Mouse (Mus musculus) thymus, adult 18-20 months (tissue): ENCODE data around the gene Efnb2.

ENCODE experiments used
- DNase-seq, 2 experiments: peaks; one replicate each; pipeline ENCODE4 v3.0.0; 2022; ENCODE audit warnings: mixed read lengths in 2 of 2

Efnb2 gene

DNA sequence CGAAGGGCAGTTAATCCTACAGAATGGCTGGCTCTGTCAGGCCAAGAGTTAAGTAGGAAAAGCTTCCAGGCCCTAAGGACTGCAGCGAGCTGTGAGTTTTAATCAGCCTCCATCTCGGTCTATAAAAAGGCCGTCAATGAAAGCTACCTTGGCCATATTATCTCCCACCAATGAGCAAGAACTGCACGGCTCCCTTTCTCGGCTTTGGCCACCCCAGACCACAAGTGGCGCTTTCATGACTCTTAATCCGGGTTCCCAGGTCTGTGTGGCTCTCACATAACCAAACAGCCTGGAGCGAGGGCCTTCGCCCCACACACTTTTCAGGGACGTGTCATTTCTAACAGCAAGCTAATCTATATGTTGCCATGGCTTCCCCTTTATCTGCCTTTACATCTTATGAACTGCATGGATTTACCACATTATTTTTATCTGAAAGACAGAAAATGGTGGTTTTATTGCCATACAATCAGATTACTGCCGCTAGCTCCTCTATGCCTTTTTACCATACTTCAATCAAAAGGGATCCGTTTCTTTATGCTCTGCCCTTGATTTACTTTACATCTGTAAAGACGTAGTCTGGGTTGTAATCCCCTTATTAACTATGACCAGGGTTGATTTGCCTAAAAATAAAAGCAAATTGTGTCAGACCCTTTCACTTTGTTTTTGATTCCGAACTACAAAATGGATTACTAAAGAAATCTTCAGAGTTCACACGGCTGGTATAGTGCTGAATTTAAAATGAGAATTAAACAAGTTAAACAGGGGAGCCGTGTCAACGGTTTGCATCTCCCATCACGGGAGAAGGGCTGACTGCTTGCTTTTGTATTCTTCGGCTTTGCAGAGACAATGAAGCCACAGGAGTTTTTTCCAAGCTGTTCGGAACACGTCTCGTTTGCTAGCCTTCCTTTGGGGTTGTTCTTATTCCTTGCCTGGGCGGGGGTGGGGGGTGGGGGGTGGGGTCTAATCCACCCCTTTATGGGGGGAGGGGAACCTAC lies 5.4 kb downstream of the Efnb2 start:
- no peak for DNase-seq

DNA sequence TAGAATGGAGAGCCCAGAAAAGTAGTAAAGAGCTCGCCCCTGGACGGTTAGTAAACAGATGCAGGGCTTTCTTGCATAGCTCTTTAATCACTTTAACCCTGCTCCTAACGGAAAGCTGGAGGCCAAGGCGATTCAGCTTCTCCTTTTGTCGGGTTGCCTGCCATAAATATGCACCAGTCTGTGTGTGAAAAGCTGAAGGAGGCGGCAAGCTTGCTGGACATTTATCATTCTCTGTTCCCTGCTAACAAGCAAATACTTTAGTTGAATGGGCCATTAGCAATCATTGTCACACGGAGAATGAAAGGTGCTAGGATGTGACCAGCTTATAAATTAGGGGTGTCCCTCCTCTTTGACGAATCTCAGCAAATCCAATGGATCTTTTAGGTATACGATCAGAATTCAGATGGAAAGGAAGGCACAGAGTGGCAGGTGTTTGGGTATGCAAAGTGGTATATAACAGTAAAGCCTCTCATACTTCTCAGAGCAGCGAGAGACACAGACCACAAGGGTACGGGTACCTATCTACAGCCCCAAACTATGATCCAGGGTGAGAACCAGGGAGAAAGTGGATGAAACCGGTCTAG lies 7.0 kb downstream of the Efnb2 start:
- no peak for DNase-seq

DNA sequence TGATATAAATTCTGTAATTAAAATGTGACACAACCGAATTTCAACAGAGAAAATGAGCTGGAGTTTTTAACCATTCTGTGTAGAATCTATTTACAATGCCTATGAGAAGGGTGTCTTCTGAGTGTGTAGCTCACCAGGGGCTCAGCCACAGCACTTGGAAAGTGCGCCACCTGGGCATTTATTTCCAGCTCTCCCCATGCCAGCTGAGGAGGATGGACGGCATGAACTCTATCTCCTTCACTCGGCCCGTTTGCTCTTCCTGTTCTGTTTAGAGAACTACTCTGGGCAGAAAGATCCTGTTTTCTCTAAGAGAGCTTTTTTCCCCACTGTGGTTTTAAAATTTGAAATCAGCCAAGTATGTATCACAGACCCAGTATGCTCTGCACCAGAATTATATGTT lies 7.7 kb downstream of the Efnb2 start:
- no peak for DNase-seq

DNA sequence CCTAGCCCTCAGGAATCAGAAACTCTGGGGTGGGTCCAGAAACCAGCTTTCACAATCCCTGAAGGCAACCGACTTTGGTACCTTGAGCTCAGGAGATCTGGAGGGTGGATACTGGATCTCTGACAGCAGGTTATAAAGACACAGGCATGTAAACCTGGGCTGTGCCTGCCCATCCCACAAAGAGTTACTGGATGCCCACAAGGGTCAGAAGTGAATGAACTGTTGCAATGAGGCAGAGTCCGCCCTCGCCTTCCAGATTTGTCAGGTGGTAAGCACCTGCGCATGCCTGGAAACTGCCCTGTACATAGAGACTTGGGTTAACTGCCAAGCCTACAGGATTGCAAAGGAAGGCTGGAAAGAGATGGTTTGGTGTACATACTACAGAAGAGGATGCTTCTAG lies 8.7 kb downstream of the Efnb2 start:
- no peak for DNase-seq

DNA sequence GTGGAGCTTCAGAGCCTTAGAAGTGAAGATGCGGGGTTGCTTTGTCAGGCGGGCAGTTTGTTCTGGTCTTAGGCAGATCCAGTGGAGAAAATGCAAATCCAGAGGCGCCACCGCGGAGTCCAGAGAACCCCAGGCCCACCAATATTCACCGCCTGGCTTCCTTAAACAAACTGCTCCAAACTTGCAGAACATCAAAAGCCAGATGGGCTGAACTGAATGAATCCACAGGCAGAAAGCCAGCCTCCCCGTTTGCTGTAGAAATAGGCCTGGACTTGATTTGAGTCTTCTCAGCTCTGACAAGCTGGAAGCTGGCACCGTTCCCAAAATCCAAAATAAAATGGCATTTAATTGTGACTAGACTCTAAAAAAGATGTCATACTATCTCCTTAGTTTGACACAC lies 11.1 kb downstream of the Efnb2 start:
- DNase-seq: no peak

DNA sequence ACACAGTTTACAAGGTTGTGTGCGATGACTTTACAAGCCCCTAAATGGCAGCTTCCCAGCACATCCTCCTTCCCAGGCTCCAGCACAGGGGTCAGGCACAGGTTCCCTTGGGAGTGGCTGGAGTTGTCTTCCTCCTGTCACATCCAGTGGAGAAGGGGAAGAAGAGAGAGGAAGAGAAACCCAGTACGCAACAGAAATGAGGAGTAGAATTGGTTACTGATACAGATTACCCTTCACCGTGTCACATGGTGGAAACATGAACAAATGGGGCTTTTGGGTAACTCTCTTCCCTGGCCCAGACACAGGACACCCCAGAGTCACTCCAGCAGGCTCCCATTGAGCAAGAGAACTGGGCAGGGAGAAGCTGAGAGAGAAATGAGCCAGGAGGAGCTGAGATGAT lies 11.5 kb downstream of the Efnb2 start:
- DNase-seq: no peak

DNA sequence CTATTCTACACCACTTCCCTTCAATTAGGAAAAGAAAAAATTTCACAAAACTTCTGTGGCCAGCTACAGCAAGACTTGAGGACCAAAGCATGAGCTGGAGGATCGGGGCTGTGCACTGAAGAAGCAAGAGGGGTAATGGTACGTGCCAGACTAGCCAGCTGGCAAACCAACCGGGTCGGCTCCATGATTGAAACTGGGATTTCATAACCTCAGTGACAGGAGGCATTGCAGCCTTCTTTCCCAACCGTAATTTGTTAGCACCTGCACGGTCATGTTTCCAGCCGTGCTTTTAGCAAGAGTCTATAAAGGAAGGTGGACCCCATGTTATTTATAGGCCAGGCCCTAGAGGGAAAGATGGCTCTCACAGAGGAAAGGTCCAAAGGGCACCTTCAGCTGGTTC lies 12.4 kb downstream of the Efnb2 start:
- DNase-seq: no peak

DNA sequence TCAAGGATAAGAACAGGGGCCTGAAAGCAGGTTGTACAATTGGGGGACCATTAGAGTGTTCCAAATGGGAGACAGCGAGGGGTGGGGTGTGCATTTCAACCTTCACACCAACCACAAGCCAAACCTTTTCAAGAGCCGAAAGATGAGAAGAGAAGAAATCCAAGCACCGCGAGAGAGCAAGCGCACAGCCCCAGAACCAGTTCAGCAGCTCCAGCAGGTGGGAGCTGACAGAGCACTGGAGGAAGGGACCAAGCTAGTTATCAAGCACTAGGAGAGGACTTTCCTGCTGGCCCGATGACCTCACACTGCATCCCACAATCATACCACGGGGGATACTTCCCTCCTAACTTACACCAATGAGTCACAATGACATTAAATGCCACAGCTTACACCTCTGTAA lies 13.2 kb downstream of the Efnb2 start:
- no peak for DNase-seq

DNA sequence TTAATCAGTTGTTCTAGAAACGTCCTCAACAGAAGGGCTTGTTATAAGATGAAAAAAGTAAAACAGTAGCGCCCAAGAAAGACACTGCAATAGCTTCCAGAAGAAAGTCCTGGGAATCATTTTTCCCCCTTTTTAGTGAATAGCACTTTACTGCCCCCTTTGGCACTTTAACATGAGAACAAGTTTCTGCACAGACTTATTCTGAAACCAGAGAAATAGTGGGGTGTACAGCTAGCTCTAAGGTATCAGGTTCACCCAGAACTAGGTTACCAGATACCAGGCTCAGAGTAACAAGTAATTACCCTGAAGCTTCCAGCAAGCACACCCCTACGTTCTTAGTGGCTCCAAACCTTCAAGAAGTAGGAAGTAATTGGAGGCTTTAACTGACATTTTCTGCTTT lies 13.7 kb downstream of the Efnb2 start:
- DNase-seq: no peak

DNA sequence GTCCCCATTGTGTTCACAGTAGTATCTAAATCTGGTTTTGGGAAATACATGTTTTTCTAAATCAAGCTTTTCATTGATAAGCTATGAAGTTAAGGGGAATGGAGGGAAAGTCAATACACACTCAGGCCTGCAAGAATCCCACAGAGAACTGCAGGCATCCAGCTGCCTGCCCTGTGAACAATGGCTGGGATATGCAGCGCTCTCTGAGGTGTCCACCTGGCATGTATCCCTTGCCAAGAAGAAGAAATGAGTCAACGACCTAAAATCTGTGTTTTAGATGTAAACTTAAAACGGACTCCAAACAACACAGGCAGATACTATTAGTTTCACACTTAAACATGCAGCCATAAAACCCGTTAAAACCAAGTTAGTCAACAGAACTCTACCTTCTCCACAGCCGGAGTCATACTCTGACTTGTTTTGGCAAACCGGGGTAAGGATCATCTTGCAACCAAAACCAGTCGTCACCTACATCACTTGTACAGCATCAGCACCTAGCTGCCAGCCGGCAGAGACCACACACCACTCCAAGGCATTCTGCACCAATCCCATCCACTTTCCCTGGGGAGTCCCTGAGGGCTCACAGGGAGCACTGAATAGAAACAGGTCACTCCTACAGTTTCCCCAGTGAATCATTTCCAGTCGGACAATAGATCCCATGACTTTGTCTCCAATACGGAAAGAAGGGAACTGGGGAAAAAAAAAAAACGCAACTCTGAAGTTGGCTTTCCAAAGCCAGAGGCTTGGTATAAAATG lies 16.7 kb downstream of the Efnb2 start:
- DNase-seq: no peak

DNA sequence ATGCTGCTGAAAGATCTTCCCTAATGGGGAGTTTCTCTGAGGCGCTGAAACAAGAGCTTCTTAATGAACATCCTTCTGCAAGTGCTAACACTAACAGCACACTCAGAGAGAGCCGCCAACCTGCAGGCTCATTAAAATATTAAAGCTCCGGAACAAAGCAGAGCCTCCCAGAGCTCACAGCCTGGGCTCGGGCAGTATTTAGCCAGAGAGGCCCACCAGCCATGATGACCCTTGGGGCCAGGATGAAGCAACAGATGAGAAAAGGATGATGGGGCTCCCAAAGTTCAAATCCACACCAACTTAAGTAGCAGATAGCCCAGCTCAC lies 20.8 kb downstream of the Efnb2 start:
- DNase-seq: no peak

DNA sequence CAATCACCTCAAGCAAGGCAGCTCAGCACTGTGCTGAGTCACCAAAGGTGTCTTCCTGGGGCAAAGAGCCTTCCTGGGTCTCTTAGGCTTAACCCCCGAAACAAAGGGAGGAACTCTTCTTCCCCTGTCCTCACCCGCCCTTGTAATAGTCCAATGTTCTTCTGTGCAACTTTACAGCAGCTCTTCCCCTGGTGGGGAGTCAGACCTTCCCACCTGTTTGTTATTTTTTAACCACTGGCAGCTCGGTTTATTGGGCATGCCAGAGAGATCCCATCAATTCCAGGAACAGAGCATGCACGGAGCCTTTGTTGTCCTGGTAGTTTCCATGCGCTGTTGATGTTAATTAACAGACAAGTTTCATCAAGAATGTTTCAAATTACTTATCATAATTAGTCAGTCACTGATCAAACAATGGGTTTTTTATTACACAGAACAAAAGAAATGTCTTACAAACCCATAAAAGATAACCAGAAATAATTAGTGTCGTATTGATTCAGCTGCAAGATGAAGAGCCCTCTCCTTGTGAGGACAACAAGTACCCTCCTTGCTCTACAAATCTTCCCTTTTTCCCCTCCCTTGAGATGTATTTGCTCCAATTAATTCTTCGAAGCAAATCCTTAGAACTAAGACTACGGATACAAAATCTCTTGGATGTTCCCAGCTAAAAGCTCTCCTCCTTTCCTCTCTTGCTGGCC lies 21.3 kb downstream of the Efnb2 start:
- no peak for DNase-seq

DNA sequence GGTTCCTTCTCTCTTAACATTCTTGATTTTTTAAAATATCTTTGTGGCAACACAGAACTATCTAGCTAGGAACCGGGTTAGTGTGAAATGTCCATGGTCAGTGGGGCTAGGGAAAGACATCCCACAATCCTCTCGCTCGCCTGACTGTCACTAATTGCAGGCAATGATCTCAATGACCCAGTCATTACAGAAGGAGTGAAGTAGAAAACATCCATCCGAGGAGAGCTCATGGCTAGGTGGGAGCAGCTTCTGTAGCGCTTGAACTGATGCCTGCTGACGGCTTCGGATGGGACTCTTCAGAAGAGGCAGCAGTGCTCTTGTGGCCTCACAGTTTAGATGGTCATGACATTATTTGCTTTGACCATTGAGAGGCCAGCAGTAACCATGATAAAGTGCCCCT lies 29.6 kb downstream of the Efnb2 start:
- no peak for DNase-seq

DNA sequence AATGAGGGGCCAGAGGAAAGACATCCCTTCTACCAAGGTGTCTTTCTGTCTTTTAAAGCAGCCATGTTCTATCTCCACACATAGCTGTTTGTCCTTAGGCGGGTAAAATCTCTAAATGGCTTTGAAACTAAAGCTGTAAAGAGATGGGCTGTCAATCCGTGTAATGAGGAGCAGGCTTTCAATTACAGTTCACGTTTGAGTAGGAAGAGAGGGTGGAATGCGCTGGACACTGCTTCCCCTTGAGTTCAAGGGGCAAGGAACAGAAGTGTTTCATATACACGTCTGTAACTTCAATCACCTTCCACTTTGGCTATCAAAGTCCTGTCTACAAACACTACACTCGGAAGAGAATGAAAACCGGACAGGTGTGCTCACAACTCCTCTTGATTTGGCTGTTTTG lies 37.0 kb downstream of the Efnb2 start:
- no peak for DNase-seq

DNA sequence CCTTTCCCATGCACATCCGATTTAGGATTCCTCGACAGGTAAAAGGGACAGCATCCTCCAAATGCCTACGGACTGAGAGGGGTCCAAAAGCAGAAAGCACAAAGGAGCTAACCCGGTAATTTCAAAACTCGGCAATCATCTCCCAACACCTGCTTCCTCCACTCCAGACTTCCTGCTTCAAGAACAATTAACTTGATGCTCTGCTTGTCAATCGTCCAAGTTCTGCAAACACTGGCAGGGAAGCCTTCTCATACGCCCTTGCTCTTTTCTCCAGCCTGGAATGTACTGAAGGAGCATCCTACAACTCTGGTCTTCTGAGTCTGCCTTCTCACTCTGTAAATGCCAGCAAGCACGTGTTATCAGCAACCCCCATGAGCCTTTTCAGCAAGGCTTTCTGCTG lies 37.6 kb downstream of the Efnb2 start:
- no peak for DNase-seq

DNA sequence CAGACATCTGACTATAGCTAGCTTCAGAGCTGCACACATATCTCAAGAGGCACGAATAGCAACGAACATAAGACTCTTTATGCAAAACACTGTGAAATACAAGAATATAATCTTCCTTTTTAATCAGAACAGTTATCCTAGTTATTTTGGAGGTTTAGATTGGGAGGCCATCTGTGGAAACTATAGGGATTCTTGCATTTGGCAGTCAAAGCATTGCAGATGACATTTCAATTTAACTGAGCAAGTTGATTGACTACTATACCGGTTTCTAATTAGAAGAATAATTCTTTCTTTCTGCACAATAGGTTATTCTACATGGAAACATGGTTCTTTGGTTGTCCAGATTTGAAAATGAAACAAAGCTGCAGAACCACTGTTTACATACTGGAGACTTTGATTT lies 38.6 kb downstream of the Efnb2 start:
- DNase-seq: no peak

DNA sequence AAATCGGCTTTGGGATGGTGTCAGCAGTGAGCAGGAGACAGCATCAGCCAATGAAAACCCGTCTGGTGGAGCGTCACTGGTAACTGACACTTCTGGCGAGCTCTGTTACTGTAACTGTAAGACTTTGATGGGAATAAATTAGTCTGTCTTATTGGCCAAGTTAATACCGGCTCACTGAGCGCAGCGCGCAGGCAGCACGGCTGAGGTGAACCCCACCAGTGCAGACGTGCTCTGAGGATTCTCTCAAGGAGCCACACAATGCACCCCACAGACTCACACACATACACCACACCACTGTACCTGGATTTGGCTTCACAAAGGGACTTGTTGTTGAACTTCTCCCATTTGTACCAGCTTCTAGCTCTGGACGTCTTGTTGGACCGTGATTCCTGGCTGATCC lies 39.0 kb downstream of the Efnb2 start:
- DNase-seq: no peak

DNA sequence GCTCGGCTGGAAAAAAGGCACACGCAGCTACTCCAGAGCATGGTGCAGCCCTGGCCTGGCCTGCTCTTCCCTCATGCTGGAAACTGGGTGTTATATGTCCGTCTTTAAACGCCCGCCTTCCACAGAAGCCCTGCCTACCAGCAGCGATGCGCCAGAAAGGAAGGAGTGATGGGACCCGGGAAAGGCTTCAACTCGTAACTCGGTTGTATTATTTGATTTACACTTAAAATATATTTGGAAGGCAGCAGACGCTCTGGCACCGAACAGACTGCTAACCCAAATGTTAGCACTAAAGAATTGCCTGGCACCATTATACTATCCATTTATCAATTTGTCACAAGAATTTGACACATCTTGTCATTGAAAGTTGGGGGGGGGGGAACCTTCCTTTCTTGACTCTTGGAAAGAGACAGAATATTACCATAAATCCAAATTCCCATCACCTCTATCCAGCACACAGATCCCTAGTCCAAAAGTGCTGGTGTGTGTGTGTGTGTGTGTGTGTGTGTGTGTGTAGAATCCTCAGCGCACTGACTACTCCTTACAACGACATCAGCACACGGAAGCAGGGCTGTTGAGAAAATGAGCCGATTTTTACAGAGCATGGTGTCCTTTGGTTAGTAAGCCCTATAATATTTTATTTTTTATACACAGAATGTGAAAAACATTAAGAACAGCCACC lies 39.7 kb downstream of the Efnb2 start:
- DNase-seq: no peak

DNA sequence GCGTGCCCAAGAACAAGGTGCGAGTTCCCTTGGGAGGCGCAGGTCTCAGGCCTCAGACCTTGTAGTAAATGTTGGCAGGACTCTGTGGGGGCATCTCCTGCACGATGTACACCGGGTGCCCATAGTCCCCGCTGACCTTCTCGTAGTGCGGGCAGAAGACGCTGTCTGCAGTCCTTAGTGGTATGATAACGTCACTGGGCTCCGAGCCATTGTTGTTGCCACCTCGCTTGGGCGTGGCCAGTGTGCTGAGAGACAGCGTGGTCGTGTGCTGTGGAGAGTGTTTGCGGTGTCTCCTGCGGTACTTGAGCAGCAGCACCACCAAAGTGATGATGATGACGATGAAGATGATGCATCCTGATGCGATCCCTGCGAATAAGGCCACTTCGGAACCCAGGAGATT lies 40.5 kb downstream of the Efnb2 start:
- DNase-seq: no peak

DNA sequence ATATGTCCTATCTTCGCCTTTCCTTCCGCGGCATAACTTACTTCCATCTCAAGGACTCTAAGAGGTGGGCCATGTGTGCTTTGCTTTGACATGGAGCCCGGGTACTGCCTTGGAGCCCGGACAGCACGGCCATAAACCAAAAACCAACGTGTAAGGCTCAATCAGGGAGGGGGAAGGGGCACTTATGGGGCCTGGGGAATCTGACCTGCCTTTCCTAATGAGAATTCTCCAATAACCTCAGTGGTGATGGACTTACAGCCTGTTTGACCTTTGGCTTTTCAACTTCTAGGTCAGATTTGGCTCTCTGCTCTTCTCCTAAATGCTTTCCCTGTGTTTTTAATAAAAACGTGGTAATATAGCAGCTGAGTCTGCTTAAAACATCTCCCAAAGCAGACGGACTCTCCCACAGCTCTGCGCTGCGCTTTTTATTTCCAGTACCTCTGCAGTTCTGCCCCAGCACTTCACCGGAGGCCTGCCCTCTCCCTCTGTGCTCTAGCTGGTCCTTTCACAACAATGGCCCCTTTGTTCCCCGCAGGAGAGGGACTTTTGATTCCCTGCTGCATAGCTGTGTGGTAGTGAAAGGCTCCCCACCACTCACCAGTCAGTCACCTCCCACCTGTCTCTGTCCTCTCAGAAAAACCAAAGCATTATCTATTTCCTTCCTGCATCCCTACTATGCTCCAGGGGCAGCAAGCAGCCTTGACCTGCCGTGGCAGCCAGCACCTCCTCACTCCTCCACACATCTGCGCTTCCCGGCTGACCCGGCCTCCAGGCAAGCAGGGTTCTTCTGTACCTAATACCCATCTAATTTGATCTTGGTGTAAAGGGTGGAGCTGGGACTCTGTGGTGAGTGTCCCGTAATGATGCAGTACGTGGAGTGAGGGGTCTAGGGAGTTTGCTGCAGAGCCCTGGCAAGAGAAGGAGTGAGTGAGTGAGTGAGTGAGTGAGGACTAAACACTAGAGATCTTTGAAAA lies 41.5 kb downstream of the Efnb2 start:
- no peak for DNase-seq

DNA sequence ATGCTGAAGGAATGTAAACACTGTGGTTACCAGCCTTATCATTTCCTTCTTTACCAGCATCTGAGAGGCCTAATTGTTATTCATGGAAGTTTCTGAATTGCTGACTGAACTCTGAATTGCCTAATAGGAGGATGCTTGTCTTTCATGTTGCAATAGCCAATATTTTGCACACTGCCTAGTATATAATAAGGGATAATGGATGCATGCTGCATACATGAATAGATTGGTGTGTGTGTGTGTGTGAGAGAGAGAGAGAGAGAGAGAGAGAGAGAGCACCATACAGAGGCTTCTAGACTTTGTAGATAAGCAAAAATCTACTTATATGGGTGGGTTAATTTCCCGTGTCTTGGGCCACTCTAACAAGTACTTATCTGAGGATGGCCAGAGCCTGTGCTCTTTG lies 47.2 kb downstream of the Efnb2 start:
- no peak for DNase-seq

DNA sequence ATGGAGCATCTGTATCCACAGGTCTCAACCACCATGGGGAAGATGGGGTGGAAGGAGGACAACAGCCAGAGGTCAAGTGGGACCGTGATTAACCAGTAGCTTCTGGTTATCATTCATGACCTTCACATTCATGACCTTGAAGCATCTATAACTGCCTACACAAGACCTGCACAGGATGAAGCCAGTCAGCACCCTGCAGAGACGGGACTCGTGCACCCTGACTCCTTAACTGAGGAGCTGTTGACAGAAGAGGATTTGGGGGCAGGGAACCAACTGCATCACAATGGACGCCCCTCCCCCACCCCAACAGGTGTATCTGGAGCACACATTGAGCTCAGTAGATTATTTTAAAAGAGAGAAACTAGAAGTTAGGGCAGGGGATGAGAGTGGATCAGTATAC lies 49.1 kb downstream of the Efnb2 start:
- no peak for DNase-seq
